Mouse (Mus musculus) olfactory bulb, adult 2 months (tissue): Measurements from ENCODE around the gene Wdr1. TPM values are rescaled to one million over a fixed set of nuclear protein-coding genes. Genes with fewer than 3 reads are reported as not detected.

ENCODE experiments used
- H3K27ac ChIP-seq: fragments of 200-500 bp; 2 replicates; pipeline ENCODE4 v1.5.1; 2012; ENCODE audit warnings: low read depth, low read length; ENCODE audit not compliant: insufficient read depth
- H3K4me1 ChIP-seq: fragments of 200-500 bp; 2 replicates; pipeline ENCODE4 v1.6.1; 2012; ENCODE audit warnings: low read length; ENCODE audit not compliant: control insufficient read depth, insufficient read depth
- H3K4me3 ChIP-seq: fragments of 200-500 bp; 2 replicates; pipeline ENCODE4 v1.5.1; 2012; ENCODE audit warnings: mild to moderate bottlenecking, low read depth, low read length, moderate library complexity; ENCODE audit not compliant: insufficient read depth
- CTCF ChIP-seq: fragments of 200-500 bp; IDR thresholded peaks from 2 replicates; pipeline ENCODE4 v1.5.1; 2012; ENCODE audit warnings: low read depth, mild to moderate bottlenecking, low read length, moderate library complexity; ENCODE audit not compliant: insufficient read depth
- POLR2A ChIP-seq: fragments of 200-500 bp; IDR thresholded peaks from 2 replicates; pipeline ENCODE4 v1.6.1; 2012; ENCODE audit warnings: mild to moderate bottlenecking, low read depth, low read length, moderate library complexity; ENCODE audit not compliant: insufficient read depth
- WGBS: fragments of 180-500 bp; shearing (Covaris S2); methylation state at CpG from one replicate; pipeline ENCODE4 v1.1.7; 2018; 5-methylcytosine and 5-hydroxymethylcytosine counted together
- polyA plus RNA-seq: library from polyadenylated mRNA; stranded (reverse); fragments of >200 nt; gene quantifications from 2 replicates; pipeline ENCODE4 v1.2.4, GENCODE M21; 2012; ENCODE audit warnings: low replicate concordance; ENCODE audit not compliant: missing spikeins, insufficient read depth, insufficient read length

Wdr1 gene
- polyA plus RNA-seq, 1 experiment = 427 TPM

- whole genome bisulfite sequencing = 85% methylated on average over 7 of the region's 7 CpGs
These were observed 85.1 kb downstream of the Wdr1 start for GRCm38 (mm10) chr5:38477731-38478445.

DNA sequence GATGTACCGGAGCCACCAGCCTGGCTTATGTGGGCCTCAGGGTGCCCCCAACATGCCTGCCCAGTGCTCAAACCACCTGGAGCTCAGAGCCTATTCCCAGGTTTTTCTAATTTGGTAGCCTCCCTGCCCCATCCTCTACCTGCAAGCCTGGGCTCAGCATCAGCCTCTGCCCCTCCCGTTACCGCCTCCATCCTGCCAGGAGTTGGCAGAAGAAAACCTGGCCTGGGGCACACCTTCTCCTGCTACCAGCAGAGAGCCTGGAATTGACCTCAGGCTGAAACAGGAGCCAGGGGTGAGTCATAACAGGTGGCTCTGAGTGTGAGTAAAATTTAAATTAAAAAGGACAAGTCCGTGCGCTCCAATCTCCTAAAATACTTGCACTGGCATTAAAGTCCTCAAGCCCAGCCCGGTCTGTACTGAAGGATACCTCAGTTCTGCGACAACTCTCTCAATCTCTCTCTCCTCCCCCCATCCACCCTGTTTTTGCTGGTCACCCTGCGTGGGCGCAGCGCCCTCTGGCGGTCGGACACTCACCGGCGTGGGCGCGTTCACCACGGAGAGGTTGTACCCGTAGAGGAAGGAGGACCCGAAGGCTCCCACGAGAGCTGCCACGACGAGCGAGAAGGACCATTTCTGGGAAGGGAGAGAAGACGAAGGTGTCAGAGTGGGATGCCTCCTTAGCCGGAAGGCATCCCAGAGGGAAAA lies 86.0 kb downstream of the Wdr1 start:
- TF ChIP-seq POLR2A (no peak), CTCF (no peak)
- 91% methylated on average over 25 of the region's 25 CpGs for WGBS
- peaks cover 17% of the 10 kb centered on the region for H3K4me1 ChIP-seq
- H3K27ac ChIP-seq = no peak overlapping the region
- no peak overlapping the region for H3K4me3 ChIP-seq

More at GRCm38 (mm10) chr5:38477731-38478445, 85.1 kb downstream of the Wdr1 start:
- Histone ChIP-seq H3K27ac (no peak overlapping the region), H3K4me3 (no peak overlapping the region), H3K4me1 (peaks cover 17% of the 10 kb centered on the region)
- no peak for TF ChIP-seq POLR2A
- TF ChIP-seq CTCF = no peak

Other genes starting within 250 kb of the Wdr1 start
- gene Drd5, start 243.9 kb downstream of the Wdr1 start, polyA plus RNA-seq = not detected in 2 replicates
- gene Slc2a9, start 60.1 kb downstream of the Wdr1 start, polyA plus RNA-seq = not detected in 2 replicates
- not detected in 2 replicates for gene Zfp518b, start 121.6 kb upstream of the Wdr1 start, polyA plus RNA-seq